In the genomic region with DNA sequence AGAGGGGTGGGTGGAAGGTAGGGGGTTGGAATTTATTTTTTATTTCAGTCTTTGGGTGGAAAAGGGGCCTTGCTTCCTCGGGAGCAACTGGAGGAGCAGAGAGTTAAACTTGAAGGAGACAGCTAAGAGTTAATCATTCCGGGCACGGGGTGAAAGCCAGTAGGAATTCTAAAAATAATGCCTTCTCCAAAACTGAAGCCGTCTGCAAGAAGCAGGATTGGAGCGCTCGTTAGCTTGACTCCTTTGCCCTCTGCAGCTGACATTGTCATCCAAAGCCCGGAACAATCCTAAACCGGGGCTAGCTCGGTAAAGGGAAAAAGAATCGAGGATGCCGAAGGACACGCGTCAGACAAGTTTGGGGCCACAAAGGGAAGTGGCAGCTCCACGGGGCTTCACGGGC, we compare ENCODE assay signal across 17 mouse cellular contexts. TPM values are rescaled to one million over a fixed set of nuclear protein-coding genes. Genes with fewer than 3 reads are reported as not detected.
DNase-seq lines count a peak whose midpoint lies in the region; ATAC-seq and TF ChIP-seq lines count a peak whose summit lies in the region.
"Had no signal": no experiment of that assay in that cellular context is flagged by ENCODE, and none has a peak within 500 bp of the region (broad histone marks: within the 10 kb centered on the region; RNA-seq: fewer than 3 reads in every experiment).

No protein-coding gene starts in this region.

- peak overlapping the region; percentile 27 for H3K4me2 ChIP-seq in hindbrain, embryonic 15.5 days
- H3K4me2 ChIP-seq: liver, embryonic 13.5 days had no signal

- H3K4me3 ChIP-seq in heart, adult 2 months, result 0 out of 2 replicates have a peak overlapping the region, but pooled peaks have one; percentile 8
- H3K4me3 ChIP-seq in hindbrain, embryonic 15.5 days, result no peak overlapping the region
- H3K4me3 ChIP-seq: liver, embryonic 13.5 days had no signal

- TF ChIP-seq POLR2A in heart, adult 2 months (IDR thresholded peaks at IDR 0.05; ENCODE audit: insufficient read depth, low read depth, low read length), result no peak

- intact Hi-C loops in heart, adult 2 months (cut with DNase I), result no loop called here

- H3K9me3 ChIP-seq in hindbrain, embryonic 15.5 days, result no peaks in the 10 kb centered on the region
- H3K9me3 ChIP-seq: liver, embryonic 13.5 days had no signal

- no peaks in the 10 kb centered on the region for H3K4me1 ChIP-seq in heart, adult 2 months (ENCODE audit: control insufficient read depth, insufficient read depth, low read length)
- H3K4me1 ChIP-seq in hindbrain, embryonic 15.5 days (replicated peaks), result no peaks in the 10 kb centered on the region; the same call in 1 of the 2 replicates
- H3K4me1 ChIP-seq: liver, embryonic 13.5 days had no signal

- no peak for TF ChIP-seq EP300 in heart, adult 2 months (IDR thresholded peaks at IDR 0.05; ENCODE audit: insufficient read depth, low read depth, low read length)

- H3K9ac ChIP-seq in heart, adult 2 months (ENCODE audit: low read depth, low read length), result no peak overlapping the region
- no peak overlapping the region for H3K9ac ChIP-seq in hindbrain, embryonic 15.5 days
- H3K9ac ChIP-seq: liver, embryonic 13.5 days had no signal

- H3K27me3 ChIP-seq in heart, adult 2 months (ENCODE audit: control insufficient read depth, insufficient read depth, low read length), result no peaks in the 10 kb centered on the region
- H3K27me3 ChIP-seq in hindbrain, embryonic 15.5 days, result no peaks in the 10 kb centered on the region

- no peaks in the 10 kb centered on the region for H3K79me2 ChIP-seq in heart, adult 2 months (replicated peaks; ENCODE audit: control insufficient read depth, insufficient read depth, low read length)

- no peak for DNase-seq in heart, adult 2 months
- DNase-seq in heart, adult 8-10 months (ENCODE audit: low spot score), result no peak
- DNase-seq in Muller cell, postnatal 12 days (ENCODE audit: inconsistent ontology term), result peak; percentile 12
- peak; percentile 23 to 45 for DNase-seq in kidney, postnatal 36 days
- DNase-seq in thymus, postnatal 0 days (ENCODE audit: low spot score), result no peak
- DNase-seq in T-cell, adult 2 months (ENCODE audit: low spot score), result no peak
- DNase-seq in layer of hippocampus, adult 8-10 months (ENCODE audit: low spot score in 2 of 2), result no peak
- DNase-seq: embryo, embryonic 11 days; liver, embryonic 13.5 days; right cerebral cortex, postnatal 4 days had no signal

- no peak overlapping the region for H3K27ac ChIP-seq in heart, adult 2 months
- H3K27ac ChIP-seq in hindbrain, embryonic 15.5 days (replicated peaks), result no peak overlapping the region
- H3K27ac ChIP-seq: liver, embryonic 13.5 days had no signal

- 44% methylated on average over 15 of the region's 15 CpGs for WGBS in heart, adult 2 months
- WGBS in hindbrain, embryonic 15.5 days, result 59% methylated on average over 15 of the region's 15 CpGs

- TF ChIP-seq CTCF in heart, adult 2 months (IDR thresholded peaks at IDR 0.05), result no peak

- H3K36me3 ChIP-seq in heart, adult 2 months (ENCODE audit: control insufficient read depth, insufficient read depth, low read length), result no peaks in the 10 kb centered on the region
- H3K36me3 ChIP-seq in hindbrain, embryonic 15.5 days, result no peaks in the 10 kb centered on the region
- H3K36me3 ChIP-seq: liver, embryonic 13.5 days had no signal

- ATAC-seq in hindbrain, embryonic 15.5 days (ENCODE audit: low FRiP score, low read depth), result no peak

RNA-seq across cellular contexts. Expression of gene Gcm1, which starts 35.4 kb away (rescaled TPM):
- not detected for total RNA-seq in heart, adult 2 months (2021)
- not detected in 2 replicates for polyA plus RNA-seq in heart, adult 2 months (2012; rRNA removed)
- total RNA-seq in heart, adult 8-10 months (2022), result not detected
- not detected in 2 replicates for polyA plus RNA-seq in hindbrain, embryonic 15.5 days (2015; fragmentation: Nextera tagmentation; extraction: Ambion mirVana)
- polyA plus RNA-seq in thymus, postnatal 0 days (2015; fragmentation: Nextera tagmentation; extraction: Ambion mirVana), result 0.13 and 0.25 TPM in 2 replicates
- total RNA-seq in layer of hippocampus, adult 8-10 months (2022), result not detected
- total RNA-seq: adrenal gland, adult 18-20 months; layer of hippocampus, postnatal 25 days; megakaryocyte-erythroid progenitor cell, adult 5-6 weeks; MEL; neutrophil, adult 5-6 weeks had no signal
- polyA plus RNA-seq: intestine, embryonic 14.5 days; liver, embryonic 13.5 days had no signal

Comparison
In these comparisons a context has a peak if more than half of its experiments do, and no peak if none do; other contexts are left out.
1. DNase-seq: peak in Muller cell, postnatal 12 days (single experiment) and kidney, postnatal 36 days (2 of 2); none in heart, adult 2 months (0 of 2), heart, adult 8-10 months (single experiment), thymus, postnatal 0 days (single experiment), T-cell, adult 2 months (single experiment) and layer of hippocampus, adult 8-10 months (0 of 2).